ENCODE assay signal across 23 mouse cellular contexts in genomic region chr8:118415672-118416071, GRCm38 (mm10).
DNase-seq lines count a peak whose midpoint lies in the region; ATAC-seq and TF ChIP-seq lines count a peak whose summit lies in the region.
"Had no signal": no experiment of that assay in that cellular context is flagged by ENCODE, and none has a peak within 500 bp of the region (broad histone marks: within the 10 kb centered on the region; RNA-seq: fewer than 3 reads in every experiment).

No protein-coding gene starts in this region.

- no peaks in the 10 kb centered on the region; the same call in 1 of the 2 replicates for H3K9me3 ChIP-seq in forebrain, embryonic 13.5 days (replicated peaks)
- H3K9me3 ChIP-seq in forebrain, embryonic 10.5 days = no peaks in the 10 kb centered on the region
- H3K9me3 ChIP-seq in forebrain, postnatal 0 days (ENCODE audit: low read length) = no peaks in the 10 kb centered on the region
- H3K9me3 ChIP-seq: embryonic facial prominence, embryonic 12.5 days; embryonic facial prominence, embryonic 15.5 days; hindbrain, embryonic 12.5 days; hindbrain, embryonic 15.5 days; intestine, embryonic 15.5 days had no signal

- no peaks in the 10 kb centered on the region for H3K27me3 ChIP-seq in forebrain, embryonic 13.5 days
- H3K27me3 ChIP-seq in forebrain, embryonic 10.5 days (ENCODE audit: poor library complexity, severe bottlenecking) = no peaks in the 10 kb centered on the region
- H3K27me3 ChIP-seq in forebrain, postnatal 0 days (ENCODE audit: insufficient read depth, low read length) = no peaks in the 10 kb centered on the region
- H3K27me3 ChIP-seq: embryonic facial prominence, embryonic 12.5 days; embryonic facial prominence, embryonic 15.5 days; heart, embryonic 13.5 days; hindbrain, embryonic 12.5 days; hindbrain, embryonic 15.5 days; intestine, embryonic 15.5 days had no signal

- H3K27ac ChIP-seq in forebrain, embryonic 13.5 days = peak overlapping the region; percentile 66
- no peak overlapping the region for H3K27ac ChIP-seq in forebrain, embryonic 10.5 days
- peak overlapping the region; percentile 55; the same call in 1 of the 2 replicates for H3K27ac ChIP-seq in forebrain, postnatal 0 days (ENCODE audit: low read depth, low read length)
- H3K27ac ChIP-seq: embryonic facial prominence, embryonic 12.5 days; embryonic facial prominence, embryonic 15.5 days; heart, embryonic 13.5 days; hindbrain, embryonic 12.5 days; hindbrain, embryonic 15.5 days; intestine, embryonic 15.5 days had no signal

- no peak overlapping the region for H3K9ac ChIP-seq in forebrain, embryonic 13.5 days
- H3K9ac ChIP-seq in forebrain, postnatal 0 days = no peak overlapping the region
- H3K9ac ChIP-seq: embryonic facial prominence, embryonic 12.5 days; embryonic facial prominence, embryonic 15.5 days; heart, embryonic 13.5 days; hindbrain, embryonic 12.5 days; hindbrain, embryonic 15.5 days; intestine, embryonic 15.5 days had no signal

- intact Hi-C loops in heart, postnatal 14 days (cut with DNase I) = no loop called here

- DNase-seq in forebrain, embryonic 10.5 days (ENCODE audit: extremely low spot score, low spot score) = no peak
- DNase-seq in heart, adult 11 months = peak; percentile 31
- DNase-seq in heart, postnatal 14 days = no peak
- peak; percentile 84 for DNase-seq in brain, embryonic 14.5 days (ENCODE audit: low read depth)
- DNase-seq in forebrain, postnatal 0 days = peak; percentile 66
- DNase-seq in yolk sac, embryonic 10.5 days (ENCODE audit: low spot score) = no peak
- DNase-seq: adrenal gland, adult 8-10 months; adrenal gland, postnatal 25 days; cerebellum, adult 11 months; cerebellum, adult 2 months; cerebellum, adult 9-11 months; cerebellum, postnatal 25 days; gastrocnemius, postnatal 10 days; gastrocnemius, postnatal 36 days; kidney, adult 11 months had no signal

- H3K36me3 ChIP-seq in forebrain, embryonic 13.5 days (ENCODE audit: poor library complexity, severe bottlenecking) = no peaks in the 10 kb centered on the region
- H3K36me3 ChIP-seq in forebrain, embryonic 10.5 days (replicated peaks) = no peaks in the 10 kb centered on the region
- H3K36me3 ChIP-seq in forebrain, postnatal 0 days (ENCODE audit: insufficient read depth) = no peaks in the 10 kb centered on the region
- H3K36me3 ChIP-seq: embryonic facial prominence, embryonic 12.5 days; embryonic facial prominence, embryonic 15.5 days; heart, embryonic 13.5 days; hindbrain, embryonic 12.5 days; hindbrain, embryonic 15.5 days; intestine, embryonic 15.5 days had no signal

- no peak overlapping the region for H3K4me3 ChIP-seq in forebrain, embryonic 13.5 days
- H3K4me3 ChIP-seq in forebrain, embryonic 10.5 days = no peak overlapping the region
- no peak overlapping the region for H3K4me3 ChIP-seq in forebrain, postnatal 0 days (ENCODE audit: low read depth, low read length)
- H3K4me3 ChIP-seq: embryonic facial prominence, embryonic 12.5 days; embryonic facial prominence, embryonic 15.5 days; heart, embryonic 13.5 days; hindbrain, embryonic 12.5 days; hindbrain, embryonic 15.5 days; intestine, embryonic 15.5 days had no signal

- no peak overlapping the region for H3K4me2 ChIP-seq in forebrain, embryonic 13.5 days
- no peak overlapping the region for H3K4me2 ChIP-seq in forebrain, postnatal 0 days (ENCODE audit: low read depth)
- H3K4me2 ChIP-seq: embryonic facial prominence, embryonic 12.5 days; embryonic facial prominence, embryonic 15.5 days; heart, embryonic 13.5 days; hindbrain, embryonic 12.5 days; hindbrain, embryonic 15.5 days; intestine, embryonic 15.5 days had no signal

- no peak; the same call in 1 of the 2 replicates for ATAC-seq in forebrain, embryonic 13.5 days
- peak; percentile 53 for ATAC-seq in forebrain, postnatal 0 days
- ATAC-seq: activated CD4-positive, CD25-positive, alpha-beta regulatory T cell, adult 4 months; intestine, embryonic 15.5 days had no signal

- 39% methylated on average over 7 of the region's 7 CpGs for WGBS in forebrain, embryonic 13.5 days
- 95% methylated on average over 7 of the region's 7 CpGs for WGBS in forebrain, embryonic 10.5 days
- 28% methylated on average over 7 of the region's 7 CpGs for WGBS in forebrain, postnatal 0 days

- TF ChIP-seq CTCF in brain, embryonic 14.5 days (IDR thresholded peaks at IDR 0.05; ENCODE audit: borderline replicate concordance, extremely low read depth, insufficient read depth, insufficient read length) = no peak
- no peak for TF ChIP-seq CTCF in forebrain, postnatal 0 days (IDR thresholded peaks at IDR 0.05; ENCODE audit: low read depth)

- TF ChIP-seq POLR2A in brain, embryonic 14.5 days (IDR thresholded peaks at IDR 0.05; ENCODE audit: borderline replicate concordance, extremely low read depth, insufficient read depth, insufficient read length, poor library complexity, severe bottlenecking) = no peak

- H3K4me1 ChIP-seq in forebrain, embryonic 13.5 days = peaks cover 5% of the 10 kb centered on the region; the same call in 1 of the 2 replicates
- H3K4me1 ChIP-seq in forebrain, embryonic 10.5 days = no peaks in the 10 kb centered on the region
- H3K4me1 ChIP-seq in forebrain, postnatal 0 days (ENCODE audit: insufficient read depth) = peaks cover 11% of the 10 kb centered on the region; the same call in 1 of the 2 replicates
- H3K4me1 ChIP-seq: embryonic facial prominence, embryonic 12.5 days; embryonic facial prominence, embryonic 15.5 days; heart, embryonic 13.5 days; hindbrain, embryonic 12.5 days; intestine, embryonic 15.5 days had no signal

Comparison
In these comparisons a context has a peak if more than half of its experiments do, and no peak if none do; other contexts are left out.
1. DNase-seq: peak in heart, adult 11 months (single experiment), brain, embryonic 14.5 days (single experiment) and forebrain, postnatal 0 days (single experiment); none in forebrain, embryonic 10.5 days (single experiment), heart, postnatal 14 days (0 of 2) and yolk sac, embryonic 10.5 days (single experiment).